Mouse (Mus musculus): ENCODE data around the gene Gm26741.

The Gm26741 gene

GRCm38 (mm10) chr10:52388922-52389430, 30.4 kb downstream of the Gm26741 start, which contains the start of gene Nepn:
Nepn (plus strand) TSS chr10:52388972.
- intact Hi-C loops (cut with DNase I): loop anchor here (5.0 kb wide), 2 partner anchors 172 to 282 kb away; no protein-coding TSS in a partner anchor

GRCm38 (mm10) chr10:52389438-52389837, 30.9 kb downstream of the Gm26741 start:
- intact Hi-C loops (cut with DNase I): loop anchor here (5.0 kb wide), 2 partner anchors 172 to 282 kb away; no protein-coding TSS in a partner anchor

- intact Hi-C loops (cut with DNase I): no loop called here
Measured at GRCm38 (mm10) chr10:52391208-52391607, 32.6 kb downstream of the Gm26741 start.

- intact Hi-C loops (cut with DNase I): no loop called here
Measured at GRCm38 (mm10) chr10:52396647-52397046, 38.1 kb downstream of the Gm26741 start.

GRCm38 (mm10) chr10:52398715-52399114, 40.1 kb downstream of the Gm26741 start:
- intact Hi-C loops (cut with DNase I): no loop called here

GRCm38 (mm10) chr10:52399722-52400121, 41.2 kb downstream of the Gm26741 start:
- intact Hi-C loops (cut with DNase I): no loop called here

- intact Hi-C loops (cut with DNase I): no loop called here
Measured at GRCm38 (mm10) chr10:52405160-52405559, 46.6 kb downstream of the Gm26741 start.

GRCm38 (mm10) chr10:52407526-52407925, 49.0 kb downstream of the Gm26741 start:
- intact Hi-C loops (cut with DNase I): no loop called here

Measured in adrenal gland (tissue).